Comparison of ENCODE assay signal across 10 mouse cellular contexts in the genomic region with DNA sequence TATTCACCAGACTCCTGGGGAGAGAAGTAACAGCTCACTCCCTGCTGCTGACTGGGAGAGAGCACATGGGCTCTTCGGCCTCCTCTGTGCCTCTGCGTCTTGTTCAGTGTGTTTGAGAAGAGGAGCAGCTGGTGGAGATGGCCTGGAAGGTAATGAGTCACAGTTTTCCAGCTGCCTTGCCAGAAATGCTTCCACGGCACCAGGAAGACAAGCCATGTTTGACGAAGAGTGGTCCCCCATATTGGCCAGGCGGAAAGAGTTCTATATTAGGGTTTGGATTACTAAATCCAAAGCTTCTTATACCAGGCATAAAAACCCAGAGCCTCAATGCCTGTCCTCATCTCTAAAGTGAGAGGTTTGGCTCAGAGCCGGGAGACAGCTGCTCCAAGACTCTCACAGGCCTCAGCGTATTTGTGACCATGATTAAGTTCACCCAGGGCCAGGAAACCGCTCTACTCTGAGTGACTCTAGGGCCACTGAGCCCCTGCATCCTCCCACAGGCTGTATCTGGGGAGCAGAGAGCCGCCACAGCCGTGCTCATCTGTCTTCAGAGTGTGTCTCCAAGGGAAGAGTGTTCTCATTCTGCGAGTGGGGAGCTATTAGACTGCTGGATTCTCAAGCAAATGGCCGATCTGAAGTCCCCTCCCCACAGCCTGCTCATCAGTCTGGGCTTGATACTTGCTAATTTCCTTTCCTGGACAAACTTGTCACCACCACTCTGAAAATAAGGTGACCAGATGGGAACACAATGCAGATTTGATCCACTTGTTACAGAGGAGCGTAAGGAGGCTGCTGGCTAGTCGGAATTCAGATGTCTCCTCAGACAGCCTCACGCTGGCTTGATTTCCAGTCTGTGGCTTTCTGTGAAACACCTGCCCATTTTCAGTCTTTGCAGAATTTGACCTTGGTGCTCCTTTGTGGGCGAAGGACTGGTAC.
A peak's percentile ranks its signal among the peaks of the same experiment; 100 is the strongest.
DNase-seq lines count a peak whose midpoint lies in the region; ATAC-seq lines count a peak whose summit lies in the region.
"Had no signal": no experiment of that assay in that cellular context is flagged by ENCODE, and none has a peak within 500 bp of the region (broad histone marks: within the 10 kb centered on the region; RNA-seq: fewer than 3 reads in every experiment).

No protein-coding gene starts in this region.

- WGBS in forebrain, embryonic 10.5 days = 87% methylated on average over 16 of the region's 16 CpGs
- 76% methylated on average over 16 of the region's 16 CpGs for WGBS in forebrain, embryonic 11.5 days

- H3K36me3 ChIP-seq in forebrain, embryonic 10.5 days (replicated peaks) = no peaks in the 10 kb centered on the region
- no peaks in the 10 kb centered on the region for H3K36me3 ChIP-seq in forebrain, embryonic 11.5 days (ENCODE audit: control insufficient read depth, insufficient read depth, low read length)
- H3K36me3 ChIP-seq: heart, embryonic 13.5 days; liver, embryonic 15.5 days had no signal

- H3K9ac ChIP-seq in forebrain, embryonic 11.5 days (ENCODE audit: low read length) = no peak overlapping the region
- H3K9ac ChIP-seq: heart, embryonic 13.5 days; liver, embryonic 15.5 days had no signal

- no peak for DNase-seq in forebrain, embryonic 10.5 days (ENCODE audit: extremely low spot score, low spot score)
- no peak for DNase-seq in forebrain, embryonic 11.5 days (ENCODE audit: low spot score)
- peak; percentile 34 for DNase-seq in cerebellum, adult 11 months
- DNase-seq in gastrocnemius, postnatal 10 days = peak; percentile 52
- peak; percentile 48 to 50 for DNase-seq in layer of hippocampus, postnatal 36 days
- DNase-seq in retina, postnatal 1 day = peak; percentile 61
- DNase-seq in embryo, embryonic 10.5 days (ENCODE audit: low spot score) = no peak

- no peak overlapping the region for H3K4me3 ChIP-seq in forebrain, embryonic 10.5 days
- H3K4me3 ChIP-seq in forebrain, embryonic 11.5 days (ENCODE audit: low read depth, low read length) = no peak overlapping the region
- H3K4me3 ChIP-seq: heart, embryonic 13.5 days; liver, embryonic 15.5 days had no signal

- H3K4me2 ChIP-seq in forebrain, embryonic 11.5 days (ENCODE audit: low read depth, low read length, severe bottlenecking) = no peak overlapping the region
- H3K4me2 ChIP-seq: heart, embryonic 13.5 days; liver, embryonic 15.5 days had no signal

- H3K27me3 ChIP-seq in forebrain, embryonic 10.5 days (ENCODE audit: poor library complexity, severe bottlenecking) = no peaks in the 10 kb centered on the region
- H3K27me3 ChIP-seq in forebrain, embryonic 11.5 days (ENCODE audit: control insufficient read depth, insufficient read depth, low read length) = no peaks in the 10 kb centered on the region
- H3K27me3 ChIP-seq: heart, embryonic 13.5 days; liver, embryonic 15.5 days had no signal

- H3K27ac ChIP-seq in forebrain, embryonic 10.5 days = 0 out of 2 replicates have a peak overlapping the region, but pooled peaks have one; percentile 25
- H3K27ac ChIP-seq in forebrain, embryonic 11.5 days (ENCODE audit: low read depth, low read length) = no peak overlapping the region
- H3K27ac ChIP-seq: heart, embryonic 13.5 days; liver, embryonic 15.5 days had no signal

- peaks cover 32% of the 10 kb centered on the region for H3K4me1 ChIP-seq in forebrain, embryonic 10.5 days
- no peaks in the 10 kb centered on the region for H3K4me1 ChIP-seq in forebrain, embryonic 11.5 days (replicated peaks; ENCODE audit: control insufficient read depth, insufficient read depth, low read length)
- H3K4me1 ChIP-seq: heart, embryonic 13.5 days; liver, embryonic 15.5 days had no signal

- no peaks in the 10 kb centered on the region for H3K9me3 ChIP-seq in forebrain, embryonic 10.5 days
- H3K9me3 ChIP-seq in forebrain, embryonic 11.5 days (ENCODE audit: control insufficient read depth, low read length) = no peaks in the 10 kb centered on the region
- H3K9me3 ChIP-seq: heart, embryonic 13.5 days; liver, embryonic 15.5 days had no signal

- no peak for ATAC-seq in forebrain, embryonic 11.5 days (replicated peaks; ENCODE audit: low FRiP score)
- ATAC-seq in erythroblast, adult 5-6 weeks (replicated peaks; ENCODE audit: low FRiP score, poor library complexity, severe bottlenecking) = no peak

Comparison
In these comparisons a context has a peak if more than half of its experiments do, and no peak if none do; other contexts are left out.
1. DNase-seq: peak in cerebellum, adult 11 months (single experiment), gastrocnemius, postnatal 10 days (single experiment), layer of hippocampus, postnatal 36 days (2 of 2) and retina, postnatal 1 day (single experiment); none in forebrain, embryonic 10.5 days (single experiment), forebrain, embryonic 11.5 days (single experiment) and embryo, embryonic 10.5 days (single experiment).